Mouse (Mus musculus) embryonic facial prominence, embryonic 11.5 days (tissue): ENCODE results near the gene Zfp148. TPM values are rescaled to one million over a fixed set of nuclear protein-coding genes. Genes with fewer than 3 reads are reported as not detected.

Experiments
- ATAC-seq: fragments of 200-750 bp; cut with Nextera tagmentation; replicated peaks from 2 replicates; pipeline ENCODE4 v1.8.0; 2017; ENCODE audit warnings: low read depth; ENCODE audit not compliant: insufficient number of reproducible peaks, low FRiP score, low TSS enrichment
- DNase-seq: peaks from one replicate; pipeline ENCODE4 v3.0.0-alpha.2; 2015; ENCODE audit warnings: low spot score
- H3K27ac ChIP-seq: fragments of 300-500 bp; sonication (generic); replicated peaks from 2 replicates; pipeline ENCODE4 v1.5.1; 2014; ENCODE audit warnings: mild to moderate bottlenecking, low read depth, low read length, control low read depth
- H3K27me3 ChIP-seq: fragments of 300-500 bp; sonication (generic); 2 replicates; pipeline ENCODE4 v1.6.1; 2014; ENCODE audit warnings: mild to moderate bottlenecking, low read length, moderate library complexity, mixed read lengths; ENCODE audit not compliant: control insufficient read depth, insufficient read depth
- H3K36me3 ChIP-seq: fragments of 300-500 bp; sonication (generic); replicated peaks from 2 replicates; pipeline ENCODE4 v1.6.1; 2014; ENCODE audit warnings: low read depth, mild to moderate bottlenecking, low read length, moderate library complexity, mixed read lengths; ENCODE audit not compliant: control insufficient read depth, insufficient read depth
- H3K4me1 ChIP-seq: fragments of 300-500 bp; sonication (generic); 2 replicates; pipeline ENCODE4 v1.6.1; 2014; ENCODE audit warnings: low read length, mixed read lengths; ENCODE audit not compliant: control insufficient read depth, insufficient read depth
- H3K4me2 ChIP-seq: fragments of 300-500 bp; sonication (generic); 2 replicates; pipeline ENCODE4 v1.6.1; 2014; ENCODE audit warnings: low read depth, mild to moderate bottlenecking, control low read depth, low read length, moderate library complexity
- H3K4me3 ChIP-seq: fragments of 300-500 bp; sonication (generic); 2 replicates; pipeline ENCODE4 v1.5.1; 2014; ENCODE audit warnings: low read depth, low read length, control low read depth
- H3K9ac ChIP-seq: fragments of 300-500 bp; sonication (generic); replicated peaks from 2 replicates; pipeline ENCODE4 v1.6.1; 2014; ENCODE audit warnings: mild to moderate bottlenecking, control low read depth, low read length
- H3K9me3 ChIP-seq: fragments of 300-500 bp; sonication (generic); replicated peaks from 2 replicates; pipeline ENCODE4 v1.6.1; 2016; ENCODE audit warnings: mild to moderate bottlenecking, low read length, inconsistent platforms, mixed read lengths; ENCODE audit not compliant: control insufficient read depth
- WGBS: fragments of 180-500 bp; shearing (Covaris S2); extraction: QIAGEN DNeasy Blood & Tissue Kit; methylation state at CpG from one replicate; pipeline ENCODE4 v1.1.7; 2014; 5-methylcytosine and 5-hydroxymethylcytosine counted together
- polyA plus RNA-seq: library from polyadenylated mRNA; unstranded; fragments of >200 nt; fragmentation: Nextera tagmentation; extraction: Ambion mirVana; gene quantifications from 2 replicates; pipeline ENCODE4 v1.2.1, GENCODE M21; 2014

Zfp148 gene
- polyA plus RNA-seq, 1 experiment from 2014 or later, result 52.9 TPM

DNA sequence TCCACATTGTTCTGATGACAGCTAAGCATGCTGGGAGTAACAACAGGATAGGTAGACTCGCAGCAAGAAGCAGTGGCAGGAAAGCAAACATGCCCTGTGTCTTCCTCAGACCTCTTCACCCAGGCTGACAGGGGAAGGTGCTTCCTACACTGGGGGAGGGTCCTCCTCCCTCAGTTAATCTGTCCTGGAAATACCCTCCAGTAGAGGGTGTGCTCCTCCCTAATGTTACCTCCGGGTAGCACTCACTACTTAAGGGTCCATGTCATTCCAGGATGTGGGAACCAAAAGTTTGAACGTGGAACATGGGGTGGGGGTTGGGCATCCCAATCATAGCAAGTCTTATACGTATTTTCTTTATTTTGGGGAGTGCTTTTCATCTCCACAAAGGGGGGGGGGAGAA lies 141.9 kb downstream of the Zfp148 start:
- Histone ChIP-seq H3K9me3 (no peaks in the 10 kb centered on the region), H3K4me2 (no peak overlapping the region), H3K27ac (no peak overlapping the region), H3K9ac (no peak overlapping the region), H3K27me3 (no peaks in the 10 kb centered on the region), H3K4me3 (no peak overlapping the region), H3K36me3 (no peaks in the 10 kb centered on the region), H3K4me1 (no peaks in the 10 kb centered on the region)
- DNase-seq, result no peak
- ATAC-seq, result no peak
- 48% methylated on average over 4 of the region's 4 CpGs for WGBS

- ATAC-seq (no peak), DNase-seq (no peak)
- H3K4me3 ChIP-seq, result no peak overlapping the region
- no peak overlapping the region for H3K4me2 ChIP-seq
- no peaks in the 10 kb centered on the region for H3K9me3 ChIP-seq
- H3K36me3 ChIP-seq, result no peaks in the 10 kb centered on the region
- WGBS, result 64% methylated on average over 10 of the region's 10 CpGs
- no peaks in the 10 kb centered on the region for H3K27me3 ChIP-seq
- no peaks in the 10 kb centered on the region for H3K4me1 ChIP-seq
- H3K9ac ChIP-seq, result no peak overlapping the region
- H3K27ac ChIP-seq, result no peak overlapping the region
Measured at GRCm38 (mm10) chr16:33523571-33523970, 142.9 kb downstream of the Zfp148 start.

- Histone ChIP-seq H3K4me3 (no peak overlapping the region), H3K27ac (no peak overlapping the region), H3K27me3 (no peaks in the 10 kb centered on the region), H3K4me1 (no peaks in the 10 kb centered on the region), H3K9me3 (no peaks in the 10 kb centered on the region), H3K4me2 (no peak overlapping the region), H3K36me3 (no peaks in the 10 kb centered on the region), H3K9ac (no peak overlapping the region)
- WGBS, result 72% methylated on average over 11 of the region's 11 CpGs
- DNase-seq, result no peak
- ATAC-seq, result no peak
Measured at GRCm38 (mm10) chr16:33529502-33530454, 149.1 kb downstream of the Zfp148 start.

- Histone ChIP-seq H3K9ac (no peak overlapping the region), H3K4me3 (no peak overlapping the region), H3K27me3 (no peaks in the 10 kb centered on the region), H3K4me2 (no peak overlapping the region), H3K36me3 (no peaks in the 10 kb centered on the region), H3K9me3 (no peaks in the 10 kb centered on the region), H3K27ac (no peak overlapping the region), H3K4me1 (no peaks in the 10 kb centered on the region)
- 71% methylated on average over 8 of the region's 8 CpGs for WGBS
- DNase-seq, result no peak
- ATAC-seq, result no peak
Measured at GRCm38 (mm10) chr16:33531184-33531583, 150.5 kb downstream of the Zfp148 start.

DNA sequence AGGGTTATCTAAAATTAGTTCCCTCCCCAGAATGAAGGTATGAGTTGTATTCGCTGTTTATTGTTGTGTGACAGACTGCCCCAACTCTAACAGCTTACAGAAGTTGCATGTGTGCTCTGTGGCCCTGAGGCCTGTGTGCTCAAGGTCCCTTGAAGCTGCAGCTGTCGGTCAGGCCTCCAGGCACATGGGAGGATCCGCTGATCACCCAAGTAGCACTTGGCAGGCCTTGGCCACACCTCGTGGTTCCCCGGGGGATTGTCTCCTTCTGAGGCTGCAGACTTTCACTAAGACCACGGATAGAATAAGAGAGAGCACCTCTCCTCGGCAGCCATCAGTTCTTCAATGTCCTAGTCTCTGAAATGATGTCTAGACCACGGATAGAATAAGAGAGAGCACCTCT lies 155.8 kb downstream of the Zfp148 start:
- Histone ChIP-seq H3K36me3 (no peaks in the 10 kb centered on the region), H3K9ac (no peak overlapping the region), H3K27me3 (no peaks in the 10 kb centered on the region), H3K9me3 (no peaks in the 10 kb centered on the region), H3K4me3 (no peak overlapping the region), H3K4me2 (no peak overlapping the region), H3K4me1 (no peaks in the 10 kb centered on the region), H3K27ac (no peak overlapping the region)
- ATAC-seq (no peak), DNase-seq (no peak)
- WGBS, result 78% methylated on average over 8 of the region's 8 CpGs

DNA sequence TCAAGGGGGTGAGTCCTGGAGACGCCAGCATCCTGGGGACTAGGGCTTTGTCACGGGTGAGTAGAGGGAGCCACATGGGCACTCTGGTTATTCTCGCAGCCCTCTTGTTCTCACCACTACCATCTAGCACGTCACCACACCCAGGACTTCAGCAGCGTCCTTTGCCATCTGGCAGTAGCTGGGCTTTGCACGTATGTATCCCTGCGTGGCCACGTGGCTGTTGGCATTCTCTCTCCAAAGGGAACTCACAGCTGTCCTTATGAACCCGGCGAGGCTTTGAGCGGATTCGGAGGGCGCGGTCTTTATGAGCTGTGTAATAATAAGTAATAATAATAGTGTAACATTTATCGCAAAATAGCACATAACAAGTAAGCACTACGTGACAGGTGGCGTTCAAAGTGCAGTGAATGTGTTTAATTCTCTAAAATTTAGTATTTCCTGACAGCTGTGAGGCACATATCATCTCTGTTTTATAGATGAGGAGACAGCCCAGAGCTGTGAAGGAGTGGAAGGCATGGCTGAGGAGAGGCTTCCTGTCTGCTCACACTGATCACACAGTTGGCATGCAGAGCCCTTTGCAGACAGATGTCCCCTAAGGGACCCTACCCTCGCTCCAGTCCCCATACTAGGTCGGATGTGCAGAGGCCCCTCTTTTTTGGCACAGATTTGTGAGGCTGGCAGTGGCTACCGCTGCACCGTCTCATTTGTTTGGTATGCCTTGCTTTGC lies 157.0 kb downstream of the Zfp148 start:
- no peak overlapping the region for H3K4me2 ChIP-seq
- H3K27me3 ChIP-seq, result no peaks in the 10 kb centered on the region
- H3K9me3 ChIP-seq, result no peaks in the 10 kb centered on the region
- DNase-seq, result no peak
- no peaks in the 10 kb centered on the region for H3K36me3 ChIP-seq
- WGBS, result 87% methylated on average over 21 of the region's 21 CpGs
- no peaks in the 10 kb centered on the region for H3K4me1 ChIP-seq
- ATAC-seq, result no peak
- no peak overlapping the region for H3K27ac ChIP-seq
- H3K9ac ChIP-seq, result no peak overlapping the region
- H3K4me3 ChIP-seq, result no peak overlapping the region

GRCm38 (mm10) chr16:33544346-33544745 lies 163.7 kb downstream of the Zfp148 start:
- no peak for ATAC-seq
- 92% methylated on average over 2 of the region's 2 CpGs for WGBS

DNA sequence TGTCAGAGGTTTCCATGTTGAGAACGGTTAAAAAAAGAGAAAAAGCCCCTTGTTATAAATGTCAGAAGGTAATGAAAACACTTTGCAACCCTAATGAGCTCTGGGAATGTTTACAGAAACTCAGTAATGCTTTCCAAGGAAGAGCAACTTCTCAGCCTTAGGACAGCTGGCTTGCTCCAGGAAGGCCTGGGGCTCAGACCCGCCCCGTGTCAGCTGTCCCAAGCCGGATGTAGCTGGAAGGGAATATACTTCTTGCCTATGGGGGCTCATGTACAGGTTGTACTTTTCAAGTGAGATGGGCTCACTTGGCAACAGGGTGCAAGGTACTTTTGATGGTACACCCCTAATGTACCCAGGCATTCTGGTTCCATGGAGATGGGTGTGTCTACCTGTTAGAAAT lies 164.9 kb downstream of the Zfp148 start:
- no peaks in the 10 kb centered on the region for H3K36me3 ChIP-seq
- no peak overlapping the region for H3K27ac ChIP-seq
- no peak for DNase-seq
- 80% methylated on average over 4 of the region's 4 CpGs for WGBS
- H3K4me2 ChIP-seq, result no peak overlapping the region
- no peak overlapping the region for H3K9ac ChIP-seq
- H3K4me3 ChIP-seq, result no peak overlapping the region
- ATAC-seq, result no peak
- no peaks in the 10 kb centered on the region for H3K4me1 ChIP-seq
- no peaks in the 10 kb centered on the region for H3K27me3 ChIP-seq
- no peaks in the 10 kb centered on the region for H3K9me3 ChIP-seq

More at GRCm38 (mm10) chr16:33544346-33544745, 163.7 kb downstream of the Zfp148 start:
- DNase-seq, result no peak
- Histone ChIP-seq H3K27ac (no peak overlapping the region), H3K27me3 (no peaks in the 10 kb centered on the region), H3K36me3 (no peaks in the 10 kb centered on the region), H3K4me1 (no peaks in the 10 kb centered on the region), H3K9me3 (no peaks in the 10 kb centered on the region), H3K4me3 (no peak overlapping the region), H3K4me2 (no peak overlapping the region), H3K9ac (no peak overlapping the region)
